Mouse (Mus musculus): ENCODE data around the gene Gsto2.

Gene Gsto2

DNA sequence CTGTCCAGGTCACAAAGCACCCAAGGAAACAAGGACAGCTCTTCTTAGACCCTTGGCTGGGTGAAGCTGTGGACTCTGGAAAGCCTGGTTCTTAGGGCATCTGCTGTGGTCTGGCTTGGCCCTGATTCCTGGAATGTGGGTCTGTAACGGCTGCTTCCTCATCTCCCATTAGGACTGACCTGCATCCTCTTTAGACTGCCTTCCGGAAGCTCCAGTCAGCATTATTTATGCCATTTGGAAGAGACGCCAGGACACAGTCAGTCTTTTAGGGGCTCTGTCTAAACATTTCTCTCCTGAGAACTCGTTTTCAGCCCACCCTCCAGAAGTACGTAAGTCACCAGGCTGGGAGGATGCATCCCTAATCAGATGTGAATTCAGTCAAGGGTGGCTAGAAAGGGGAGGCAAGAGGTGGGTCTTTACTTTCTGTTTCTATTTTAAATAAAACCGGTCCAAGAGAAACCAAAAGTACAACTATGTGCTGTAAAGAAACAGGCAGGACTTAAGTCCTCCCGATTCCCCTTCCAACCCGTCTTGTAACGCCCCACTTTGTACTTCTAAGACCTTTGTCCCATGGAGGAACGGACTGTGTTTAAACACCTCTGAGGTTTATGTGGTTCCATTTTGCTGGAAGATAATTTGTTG is 25.3 kb downstream of the Gsto2 start:
- DNase-seq (ENCODE audit: low spot score in 2 of 2) = no peak

- DNase-seq (ENCODE audit: low spot score in 2 of 2) = no peak
Measured at GRCm38 (mm10) chr19:47891562-47892312, 26.4 kb downstream of the Gsto2 start.

DNA sequence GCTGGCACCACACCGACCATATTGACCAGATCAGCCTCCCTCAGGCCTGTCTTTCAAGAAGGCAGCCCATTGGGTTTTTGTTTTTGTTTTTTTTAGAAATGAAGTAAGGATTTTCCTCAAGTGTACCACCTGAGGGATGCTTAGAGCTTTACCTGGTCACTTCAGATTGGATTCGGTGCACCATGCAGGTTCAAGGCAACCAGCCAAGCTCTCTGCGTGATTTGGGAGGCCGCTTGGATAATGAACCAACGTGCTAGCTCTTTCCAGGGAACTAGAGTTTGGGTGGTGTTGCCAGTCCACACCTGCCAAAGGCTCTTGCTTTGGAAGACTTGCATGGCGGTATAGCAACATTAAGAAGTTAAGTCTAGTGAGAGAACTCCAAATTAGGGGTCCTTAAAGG is 27.8 kb downstream of the Gsto2 start:
- DNase-seq (ENCODE audit: low spot score in 2 of 2) = no peak

DNA sequence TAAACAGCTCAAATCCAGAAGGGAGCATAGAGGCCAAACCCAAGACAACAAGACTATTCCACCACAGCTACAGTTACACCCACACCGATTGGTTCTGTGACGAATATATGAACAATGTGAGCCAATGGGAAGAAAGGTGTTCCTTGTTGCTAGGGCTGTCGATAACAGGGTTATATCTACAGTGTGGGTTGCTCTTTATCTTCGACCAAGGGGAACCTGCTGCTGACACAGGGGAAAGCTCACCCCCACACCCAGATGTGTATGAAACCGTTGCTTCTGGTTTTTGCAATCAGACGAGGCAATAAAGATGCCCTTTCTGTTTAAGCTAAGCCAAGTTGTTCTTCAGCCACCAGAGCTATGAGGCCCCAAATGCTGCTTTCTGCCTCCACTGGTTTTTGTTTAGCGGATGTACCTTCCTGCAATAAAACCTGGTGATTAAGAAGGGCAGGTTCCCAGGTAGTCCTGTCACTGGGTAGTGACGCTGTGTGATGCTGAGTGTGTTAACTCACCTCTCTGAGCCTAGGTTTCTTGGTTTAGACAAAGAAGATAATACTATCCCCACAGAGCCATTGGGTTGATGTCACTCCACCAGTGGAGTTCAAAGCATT is 33.2 kb downstream of the Gsto2 start:
- no peak for DNase-seq (ENCODE audit: low spot score in 2 of 2)

DNA sequence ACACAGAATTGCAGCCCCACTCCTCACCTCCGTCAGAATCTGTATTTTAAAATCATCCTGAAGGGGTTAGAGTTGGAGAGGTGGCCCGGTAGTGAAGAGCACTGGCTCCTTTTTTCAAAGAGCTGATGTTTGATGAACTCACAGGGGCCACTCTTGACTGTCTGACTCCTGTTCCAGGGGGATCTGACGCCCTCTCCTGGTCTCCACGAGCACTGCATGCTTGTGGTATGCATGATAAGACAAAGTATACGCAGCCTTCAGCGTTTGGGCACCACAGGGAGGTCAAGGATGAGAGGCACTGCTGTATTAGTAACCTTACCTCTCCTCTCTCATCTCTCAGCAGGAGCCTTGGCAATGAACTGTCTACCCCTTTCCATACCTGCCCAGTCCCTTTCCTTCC is 34.7 kb downstream of the Gsto2 start:
- DNase-seq (ENCODE audit: low spot score in 2 of 2) = peak in 1 of 2 experiments; percentile 55

DNA sequence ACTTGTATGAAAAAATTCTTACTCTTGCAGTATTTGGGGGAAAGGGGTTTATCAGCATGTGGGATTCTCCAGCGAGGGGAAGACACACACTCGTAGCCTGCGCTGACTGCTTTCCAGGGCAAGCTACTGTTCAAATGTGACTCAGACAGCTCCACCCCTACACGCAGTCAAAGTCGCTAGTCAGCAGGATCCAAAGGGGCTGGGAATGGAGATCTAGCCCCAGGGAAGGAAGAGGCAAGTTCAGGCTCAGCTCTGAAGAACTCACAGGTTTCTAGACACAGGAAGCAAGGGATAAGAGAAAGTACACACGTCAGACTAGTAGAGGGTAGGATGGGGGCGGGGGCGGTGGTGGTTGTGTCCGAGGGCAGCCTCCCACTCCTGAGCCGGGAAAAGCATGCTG is 35.2 kb downstream of the Gsto2 start:
- DNase-seq (ENCODE audit: low spot score in 2 of 2) = no peak

DNA sequence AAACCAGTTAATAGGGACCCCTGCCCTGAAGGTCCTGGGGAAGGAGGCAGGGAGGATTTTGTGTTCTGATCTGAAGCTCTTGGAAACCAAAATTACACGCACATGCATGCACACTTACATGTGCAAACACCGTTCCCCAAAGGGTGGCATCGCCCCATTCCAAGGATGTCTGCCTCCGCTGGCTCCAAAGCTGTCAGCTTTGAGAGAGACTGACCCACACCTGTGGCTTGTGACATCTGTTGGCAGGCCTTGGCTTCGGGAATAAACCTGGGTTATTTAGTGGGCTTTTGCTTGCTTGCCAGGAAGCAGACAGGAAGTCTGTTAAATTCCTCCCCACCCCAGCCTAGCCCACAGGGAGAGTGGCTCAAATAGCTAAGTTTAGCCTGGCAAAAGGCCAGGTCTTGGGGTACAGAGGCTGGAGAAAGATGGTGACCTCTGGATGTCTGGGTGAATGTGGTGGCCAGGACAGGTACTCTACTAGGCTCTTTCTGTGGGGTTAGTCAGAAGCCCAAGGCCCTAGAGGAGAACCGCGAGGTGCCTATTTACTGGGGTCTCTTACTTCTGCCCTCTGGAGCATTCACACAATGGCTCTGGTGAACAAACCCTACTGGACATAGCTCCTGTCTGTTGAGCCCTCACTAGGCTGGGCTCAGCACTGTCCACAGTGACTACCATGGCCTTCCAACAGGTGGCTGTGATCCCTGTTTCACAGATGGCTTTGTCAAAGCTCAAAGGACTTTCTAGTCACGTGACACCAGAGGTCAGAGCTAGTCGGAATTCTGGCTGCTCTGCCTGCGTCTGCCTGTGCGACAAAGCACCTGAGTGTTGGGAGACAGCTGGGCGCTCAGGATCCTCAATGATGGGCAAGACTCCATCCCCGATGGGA is 37.2 kb downstream of the Gsto2 start:
- DNase-seq (ENCODE audit: low spot score in 2 of 2) = no peak

DNA sequence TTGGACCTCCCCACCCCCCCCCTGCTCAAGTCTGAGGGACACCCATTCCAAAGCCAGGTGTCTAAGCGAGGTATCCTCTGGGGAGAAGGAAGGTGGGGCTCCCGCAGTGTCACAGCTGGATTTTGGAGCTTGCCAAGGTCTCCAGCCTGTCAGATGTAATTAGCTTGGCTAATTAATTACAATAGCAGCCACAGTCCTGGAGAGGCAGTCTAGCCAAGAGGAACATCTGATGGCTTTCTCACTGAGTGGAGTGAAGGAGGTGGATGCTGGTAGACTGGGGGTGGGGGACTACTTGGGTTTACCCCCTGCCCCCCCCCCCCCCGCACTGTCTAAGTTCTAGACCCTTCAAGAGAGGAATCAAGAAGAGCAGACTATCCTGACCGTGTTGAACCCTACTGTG is 38.3 kb downstream of the Gsto2 start:
- no peak for DNase-seq (ENCODE audit: low spot score in 2 of 2)

DNA sequence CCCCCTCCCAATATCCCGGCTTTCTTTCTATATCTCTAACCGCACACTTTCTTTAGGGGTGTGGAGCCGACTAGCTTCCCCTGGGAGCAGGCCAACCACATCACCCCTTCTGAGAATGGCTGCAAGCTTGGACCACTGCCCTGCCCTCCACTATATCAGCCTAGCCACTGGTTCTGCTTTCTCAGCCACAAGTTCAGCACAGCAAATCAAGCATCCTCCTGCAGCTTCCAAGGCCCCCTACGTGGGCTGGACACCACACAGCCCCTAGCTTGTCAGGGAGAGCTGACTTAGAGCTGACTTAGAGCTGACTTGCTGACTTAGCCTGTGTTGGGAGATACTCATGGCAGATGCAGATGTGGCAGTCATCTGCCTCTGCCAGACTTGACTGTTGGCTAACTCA is 39.7 kb downstream of the Gsto2 start:
- DNase-seq (ENCODE audit: low spot score in 2 of 2) = no peak

GRCm38 (mm10) chr19:47905603-47906002 is 40.3 kb downstream of the Gsto2 start:
- peak in 1 of 2 experiments; percentile 43 for DNase-seq (ENCODE audit: low spot score in 2 of 2)

DNA sequence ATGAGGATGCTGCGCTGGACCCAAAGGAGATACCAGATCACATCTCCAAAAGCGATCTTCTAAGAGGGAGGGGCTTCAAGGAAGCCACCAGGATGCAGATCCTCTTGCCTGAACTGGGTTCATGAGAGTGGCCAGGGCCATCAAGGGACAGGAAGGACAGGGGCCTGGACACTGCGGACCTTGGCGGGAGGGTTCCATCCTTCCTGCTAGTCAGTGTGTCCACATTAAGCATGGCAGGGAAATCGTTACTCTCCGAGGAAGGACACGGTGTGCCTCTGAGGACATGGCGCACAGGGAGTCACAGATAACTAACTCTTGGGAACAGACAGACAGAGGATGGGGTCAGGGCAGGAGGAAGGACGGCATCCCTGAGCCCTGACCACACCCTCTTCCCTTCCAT is 42.3 kb downstream of the Gsto2 start:
- no peak for DNase-seq (ENCODE audit: low spot score in 2 of 2)

DNA sequence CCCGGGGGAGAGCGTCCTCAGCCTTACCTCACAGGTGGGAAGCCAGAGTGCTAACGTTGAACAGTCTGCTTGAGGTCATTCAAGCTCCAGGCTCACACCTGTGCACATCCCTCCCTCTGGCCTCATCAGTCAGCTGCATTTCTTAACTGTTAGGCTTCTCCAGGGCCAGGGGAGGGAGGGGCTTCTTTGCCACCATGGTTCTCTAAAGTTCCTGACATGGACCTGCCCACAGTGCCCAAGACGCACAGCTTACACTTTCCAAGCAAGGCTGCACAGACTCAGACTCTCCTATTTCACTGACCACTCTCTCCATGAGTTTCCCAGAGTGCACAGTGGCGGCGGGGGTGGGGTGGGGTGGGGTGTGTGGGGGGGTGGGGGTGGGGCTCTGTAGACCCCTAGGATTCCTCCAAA is 43.6 kb downstream of the Gsto2 start:
- no peak for DNase-seq (ENCODE audit: low spot score in 2 of 2)

GRCm38 (mm10) chr19:47909387-47910116 is 44.2 kb downstream of the Gsto2 start:
- no peak for DNase-seq (ENCODE audit: low spot score in 2 of 2)

DNA sequence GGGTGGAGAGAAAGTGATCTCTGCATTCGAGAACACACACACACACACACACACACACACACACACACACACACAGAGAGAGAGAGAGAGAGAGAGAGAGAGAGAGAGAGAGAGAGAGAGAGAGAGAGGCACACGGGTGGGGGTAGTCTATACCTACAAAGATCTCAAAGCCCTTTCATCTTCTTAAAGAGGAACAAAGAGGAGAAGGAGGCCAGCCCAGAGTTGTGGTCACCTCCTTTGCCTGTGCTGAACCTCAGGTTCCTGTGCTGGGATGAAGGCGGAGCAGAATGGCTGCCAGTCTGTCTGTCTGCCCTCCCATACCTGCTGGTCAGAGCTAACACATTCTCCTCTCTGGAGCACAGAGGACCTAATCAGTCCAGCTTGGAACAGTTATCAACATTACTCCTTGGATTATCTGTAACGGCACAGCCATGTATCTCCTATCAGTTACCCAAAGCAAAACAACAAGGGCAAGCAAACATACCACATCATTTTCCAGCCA is 44.8 kb downstream of the Gsto2 start:
- no peak for DNase-seq (ENCODE audit: low spot score in 2 of 2)

DNA sequence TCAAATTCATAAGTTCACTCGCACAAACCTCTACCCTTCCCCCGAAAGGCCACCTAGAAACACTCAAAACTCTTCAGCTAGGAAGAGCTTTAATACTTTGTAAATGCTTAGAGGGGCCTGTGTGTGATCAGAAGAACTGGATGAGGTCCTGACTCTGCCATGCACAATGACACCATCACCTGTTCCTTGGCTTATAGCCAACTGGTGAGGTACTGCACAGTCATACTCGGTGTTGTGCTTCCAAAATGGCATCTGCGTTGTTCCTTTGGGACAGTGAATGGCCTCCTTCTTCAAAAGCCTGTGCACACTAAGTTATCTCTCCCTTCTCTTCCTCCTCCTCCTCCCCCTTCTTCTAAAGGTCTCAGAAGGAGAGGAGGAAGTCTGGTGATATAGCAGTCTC is 45.4 kb downstream of the Gsto2 start:
- no peak for DNase-seq (ENCODE audit: low spot score in 2 of 2)

DNA sequence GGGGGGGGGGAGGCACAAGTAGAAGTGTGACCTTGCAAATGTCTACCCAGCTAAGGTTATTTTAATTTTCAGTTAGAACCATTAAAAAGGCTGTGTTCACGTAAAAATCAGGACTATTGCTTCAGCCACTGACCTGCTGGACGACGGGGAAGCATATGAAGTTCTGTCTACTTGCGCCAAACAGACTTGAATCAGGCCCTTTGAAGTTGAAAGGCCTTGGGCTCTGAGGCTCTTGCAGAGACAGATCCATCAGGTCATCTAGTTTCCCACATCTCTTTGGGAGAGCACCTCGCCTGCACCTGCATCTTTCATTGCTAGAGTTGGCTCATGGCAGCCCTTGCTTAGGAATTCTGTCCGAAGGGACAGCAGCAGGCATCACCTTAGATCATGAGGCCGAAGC is 48.0 kb downstream of the Gsto2 start:
- DNase-seq (ENCODE audit: low spot score in 2 of 2) = no peak

GRCm38 (mm10) chr19:47914191-47914590 is 48.9 kb downstream of the Gsto2 start:
- DNase-seq (ENCODE audit: low spot score in 2 of 2) = no peak

- no peak for DNase-seq (ENCODE audit: low spot score in 2 of 2)
Measured at GRCm38 (mm10) chr19:47915251-47915650, 49.9 kb downstream of the Gsto2 start.

GRCm38 (mm10) chr19:47917396-47917795 is 52.1 kb downstream of the Gsto2 start:
- DNase-seq (ENCODE audit: low spot score in 2 of 2) = peak in 1 of 2 experiments; percentile 12

GRCm38 (mm10) chr19:47918016-47918415 is 52.7 kb downstream of the Gsto2 start:
- no peak for DNase-seq (ENCODE audit: low spot score in 2 of 2)

GRCm38 (mm10) chr19:47918455-47919101 is 53.2 kb downstream of the Gsto2 start:
- peak; percentile 40 to 68 for DNase-seq (ENCODE audit: low spot score in 2 of 2)

Measured in spleen, postnatal 10 days (tissue).